Mouse (Mus musculus) heart, postnatal 25 days (tissue): Measurements from ENCODE around the gene Vmn1r93. TPM values are rescaled to one million over a fixed set of nuclear protein-coding genes. Genes with fewer than 3 reads are reported as not detected.
"Not testable (repeated sequence)": the region's sequence is repeated elsewhere in the genome, so short reads cannot be mapped to it uniquely, and the experiment has no call there.

ENCODE experiments used
- DNase-seq: peaks from one replicate; pipeline ENCODE4 v3.0.0; 2022; ENCODE audit warnings: low spot score
- intact Hi-C: fragments of 180-260 bp; cut with DNase I; formaldehyde crosslinking; loops from one replicate; pipeline ENCODE4 v1.15.1; 2025
- total RNA-seq, 2 experiments: library from RNA; stranded (reverse); gene quantifications; 2 replicates each; pipeline ENCODE4 v1.2.3; 2021

Gene Vmn1r93
- not detected for total RNA-seq

DNA sequence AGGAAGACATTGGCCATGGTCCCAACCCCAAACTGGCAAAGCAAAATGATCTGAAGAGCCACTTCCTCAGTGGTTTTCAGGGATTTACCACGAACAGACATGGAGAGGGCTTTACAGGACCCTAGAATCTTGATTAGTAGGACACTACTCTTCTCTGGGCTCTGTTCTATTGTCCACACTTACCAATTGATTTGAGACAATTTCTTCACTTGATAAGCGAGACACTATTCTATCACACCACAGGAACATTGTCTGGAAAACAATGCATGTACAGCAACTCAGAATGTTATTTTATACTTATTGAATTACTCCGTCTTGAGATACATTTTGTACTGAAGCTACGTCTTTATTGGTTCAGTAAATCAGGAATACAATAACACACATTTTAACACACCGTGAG lies at the start of gene Vmn1r93:
Vmn1r93 (minus strand) TSS at position 101 of the 400 bp plus-strand sequence.
- DNase-seq, intact Hi-C loops: not testable (repeated sequence)

DNA sequence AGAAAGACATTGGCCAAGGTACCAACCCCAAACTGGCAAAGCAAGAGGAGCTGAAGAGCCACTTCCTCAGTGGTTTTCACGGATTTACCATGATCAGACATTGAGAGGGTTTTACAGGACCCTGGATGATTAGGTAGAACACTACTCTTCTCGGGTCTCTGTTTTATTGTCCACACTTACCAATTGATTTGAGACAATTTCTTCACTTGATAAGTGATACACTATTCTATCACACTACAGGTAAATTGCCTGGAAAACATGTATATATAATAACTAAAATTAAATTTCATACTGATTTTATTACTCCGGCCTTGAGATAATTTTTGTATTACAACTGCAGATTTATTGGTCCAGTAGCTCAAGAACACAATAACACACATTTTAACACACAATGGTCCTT lies 29.4 kb upstream of the Vmn1r93 start, which contains the start of gene Vmn1r94:
Vmn1r94 (minus strand) TSS at position 101 of the 400 bp plus-strand sequence.
- intact Hi-C loops, result not testable (repeated sequence)

DNA sequence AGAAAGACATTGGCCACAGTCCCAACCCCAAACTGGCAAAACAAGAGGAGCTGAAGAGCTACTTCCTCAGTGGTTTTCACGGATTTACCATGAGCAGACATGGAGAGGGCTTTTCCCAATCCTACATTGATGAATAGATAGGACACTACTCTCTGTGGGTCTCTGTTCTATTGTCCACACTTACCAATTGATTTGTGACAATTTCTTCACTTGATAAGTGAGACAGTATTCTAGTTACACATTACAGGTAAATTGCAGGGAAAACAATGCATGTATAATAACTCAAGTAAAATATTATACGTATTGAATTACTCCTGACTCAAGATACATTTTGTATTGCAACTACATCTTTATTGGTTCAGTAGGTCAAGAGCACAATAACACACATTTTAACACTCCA lies 16.4 kb downstream of the Vmn1r93 start, which contains the start of gene Gm16442:
Gm16442 (minus strand) TSS at position 101 of the 400 bp plus-strand sequence.
- DNase-seq, intact Hi-C loops: not testable (repeated sequence)

More for the DNA sequence above, 29.4 kb upstream of the Vmn1r93 start, which contains the start of gene Vmn1r94:
- DNase-seq, result not testable (repeated sequence)

DNA sequence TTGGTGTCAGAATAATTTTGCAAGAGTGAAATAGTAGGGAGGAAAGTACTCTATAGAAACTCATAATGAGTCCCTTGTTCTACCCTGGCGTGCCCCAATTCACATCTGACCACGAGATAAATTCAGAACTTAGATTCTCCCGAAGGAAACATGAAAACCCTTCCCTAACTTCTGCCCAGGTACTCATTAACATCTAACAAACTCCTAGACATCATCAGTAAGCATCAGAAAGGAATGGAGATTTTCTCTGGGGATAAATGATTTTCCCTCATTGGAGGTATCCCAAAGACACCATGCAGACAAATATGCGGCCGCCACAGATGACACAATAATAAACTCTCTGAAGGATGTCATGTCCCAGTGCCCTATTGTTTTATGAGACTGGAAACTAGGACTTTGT lies 39.5 kb downstream of the Vmn1r93 start, which contains the start of gene Vmn1r91:
Vmn1r91 (plus strand) TSS at position 301 of the 400 bp plus-strand sequence.
- DNase-seq, intact Hi-C loops: not testable (repeated sequence)

Other genes with a start within 250 kb of the Vmn1r93 start
- 10 to 100 TPM; 19.3 to 20.1 TPM for gene Pvr, start 217.9 kb downstream of the Vmn1r93 start, total RNA-seq
- gene Igsf23, start 188.3 kb downstream of the Vmn1r93 start, total RNA-seq, result 1 to 10 TPM; 1.8 to 2.8 TPM
- not detected for gene Ceacam20, start 173.7 kb downstream of the Vmn1r93 start, total RNA-seq
- gene Nlrp9b, start 147.6 kb downstream of the Vmn1r93 start, total RNA-seq, result not detected
- not detected for gene Vmn1r91, start 39.4 kb downstream of the Vmn1r93 start, total RNA-seq
- gene Gm16442, start 16.5 kb downstream of the Vmn1r93 start, total RNA-seq, result not detected
- gene Vmn1r94, start 29.3 kb upstream of the Vmn1r93 start, total RNA-seq, result not detected
- not detected for gene Vmn1r95, start 54.6 kb upstream of the Vmn1r93 start, total RNA-seq
- not detected for gene Gm6164, start 66.5 kb upstream of the Vmn1r93 start, total RNA-seq
- gene Gm4498, start 94.7 kb upstream of the Vmn1r93 start, total RNA-seq, result not detected
- gene Gm5890, start 123.7 kb upstream of the Vmn1r93 start, total RNA-seq, result not detected
- gene Gm4133, start 195.0 kb upstream of the Vmn1r93 start, total RNA-seq, result not detected
- gene Gm5728, start 236.3 kb upstream of the Vmn1r93 start, total RNA-seq, result not detected